Mouse (Mus musculus) adrenal gland, postnatal 14 days (tissue): ENCODE results near the gene Pus3. TPM values are rescaled to one million over a fixed set of nuclear protein-coding genes. Genes with fewer than 3 reads are reported as not detected.
"Not testable (repeated sequence)": the region's sequence is repeated elsewhere in the genome, so short reads cannot be mapped to it uniquely, and the experiment has no call there.

ENCODE experiments used
- DNase-seq: peaks from one replicate; pipeline ENCODE4 v3.0.0; 2021; ENCODE audit warnings: mixed read lengths
- total RNA-seq: library from RNA; stranded (reverse); gene quantifications from 2 replicates; pipeline ENCODE4 v1.2.3, GENCODE M21; 2021

Gene Pus3
- total RNA-seq, 1 experiment from 2014 or later: 14.1 TPM

- DNase-seq: no peak
These were observed 12.7 kb upstream of the Pus3 start for GRCm38 (mm10) chr9:35545704-35546103.

DNA sequence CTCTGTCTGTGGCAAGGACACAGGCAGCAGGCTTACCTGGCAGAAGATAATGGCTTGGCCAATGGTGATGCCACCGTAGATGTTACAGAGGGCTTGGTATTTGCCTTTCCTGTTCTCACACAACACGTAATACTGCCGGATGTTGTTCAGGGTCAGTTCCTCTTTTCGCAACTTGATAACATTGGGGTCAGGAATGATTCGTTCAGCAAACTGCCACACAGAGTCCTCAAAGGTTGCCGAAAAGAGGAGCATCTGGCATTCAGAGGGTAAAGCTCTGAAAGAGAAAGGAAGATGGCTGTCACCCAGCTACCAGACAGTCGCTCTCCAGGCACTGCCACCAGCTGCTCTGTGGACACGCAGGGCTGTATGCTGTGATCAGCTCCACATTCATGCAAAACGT, 11.7 kb upstream of the Pus3 start:
- no peak for DNase-seq

DNA sequence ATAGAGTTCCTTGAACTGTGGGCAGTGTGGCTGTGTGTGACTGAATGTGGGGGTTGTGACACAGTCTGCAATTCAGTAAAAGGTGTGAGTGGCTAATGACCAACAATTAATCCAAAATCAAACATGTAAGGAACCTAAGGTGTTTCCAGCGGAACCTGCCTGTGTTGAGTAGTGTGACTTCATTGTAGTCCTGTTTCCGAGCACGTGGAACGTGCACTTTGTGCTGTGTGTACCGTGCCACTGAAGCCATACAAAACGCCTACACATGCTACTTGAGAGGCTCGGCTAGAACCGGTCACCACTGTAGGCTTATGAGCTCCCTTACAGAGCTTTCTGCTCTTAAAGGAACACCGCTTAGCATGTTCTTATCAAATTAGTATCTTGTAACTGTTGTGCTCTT, 9.9 kb upstream of the Pus3 start:
- DNase-seq: no peak

GRCm38 (mm10) chr9:35556494-35557102, 1.8 kb upstream of the Pus3 start:
- DNase-seq: no peak

GRCm38 (mm10) chr9:35559009-35559890, 855 bp downstream of the Pus3 start:
- peak; percentile 83 for DNase-seq

DNA sequence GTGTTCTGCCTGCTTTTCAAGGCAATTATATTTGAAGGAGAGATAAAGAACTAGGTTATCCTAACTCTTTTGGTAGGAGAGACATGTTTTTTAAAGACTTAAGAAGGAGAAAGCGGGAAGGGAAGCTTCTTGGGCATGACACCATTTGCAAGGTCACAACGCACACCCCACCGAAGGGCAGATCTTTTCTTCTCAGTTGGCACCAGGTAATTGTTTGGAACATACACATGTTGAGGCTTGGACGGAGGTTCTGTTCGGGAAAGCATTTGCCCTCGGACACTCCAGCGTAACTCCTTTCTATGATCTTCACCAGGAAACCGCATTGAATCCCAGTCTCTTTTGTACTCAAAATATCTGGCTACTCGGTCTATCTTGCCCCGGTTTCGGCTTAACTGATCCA, 2.7 kb downstream of the Pus3 start:
- DNase-seq: no peak

DNA sequence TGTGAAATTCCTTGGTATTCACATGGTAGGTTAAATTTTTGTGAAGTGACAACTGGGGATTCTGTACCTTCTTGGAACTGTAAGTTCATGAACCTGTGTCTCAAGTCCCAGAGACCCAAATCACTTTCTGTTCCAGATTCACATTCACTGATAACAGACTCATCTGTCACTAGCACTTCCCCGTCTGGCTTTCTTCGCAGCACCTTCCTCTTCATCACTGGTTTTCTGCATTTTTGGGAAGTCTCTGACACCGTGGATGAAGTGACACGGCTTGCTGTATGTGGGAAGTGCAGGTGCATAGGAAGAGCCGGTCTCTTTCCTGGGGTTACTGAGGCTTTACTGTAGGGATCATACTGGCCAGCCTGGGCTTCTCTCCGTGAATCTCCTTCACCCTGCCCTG, 3.2 kb downstream of the Pus3 start:
- DNase-seq: no peak

DNA sequence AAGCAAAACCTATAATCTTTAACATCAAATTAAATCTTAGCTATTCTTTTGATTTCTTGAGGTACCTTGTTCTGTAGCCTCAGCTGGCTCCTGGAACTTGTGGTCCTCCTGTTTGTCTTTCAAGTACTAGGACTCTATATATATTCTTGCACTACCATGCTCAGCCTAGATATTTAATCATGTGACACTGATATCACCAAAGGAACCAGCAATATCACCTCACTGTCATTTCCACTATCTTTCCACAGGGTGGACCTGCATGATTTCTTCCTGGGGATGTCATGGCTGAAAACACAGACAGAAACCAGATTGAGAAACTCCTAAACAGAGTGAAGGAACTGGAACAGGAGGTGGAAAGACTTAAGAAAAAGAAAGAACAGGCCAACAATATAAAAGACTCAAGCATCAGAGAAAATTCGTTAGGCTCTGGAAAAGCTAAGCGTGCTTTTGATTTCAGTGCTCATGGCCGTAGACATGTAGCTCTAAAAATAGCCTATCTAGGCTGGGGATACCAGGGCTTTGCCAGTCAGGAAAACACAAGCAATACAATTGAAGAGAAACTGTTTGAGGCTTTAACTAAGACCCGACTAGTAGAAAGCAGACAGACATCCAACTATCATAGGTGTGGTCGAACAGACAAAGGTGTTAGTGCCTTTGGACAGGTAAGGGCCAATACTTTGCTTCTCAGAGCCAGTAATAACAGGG, 6.3 kb downstream of the Pus3 start:
- no peak for DNase-seq

- DNase-seq: no peak
These were observed 9.6 kb downstream of the Pus3 start for GRCm38 (mm10) chr9:35567995-35568394.

DNA sequence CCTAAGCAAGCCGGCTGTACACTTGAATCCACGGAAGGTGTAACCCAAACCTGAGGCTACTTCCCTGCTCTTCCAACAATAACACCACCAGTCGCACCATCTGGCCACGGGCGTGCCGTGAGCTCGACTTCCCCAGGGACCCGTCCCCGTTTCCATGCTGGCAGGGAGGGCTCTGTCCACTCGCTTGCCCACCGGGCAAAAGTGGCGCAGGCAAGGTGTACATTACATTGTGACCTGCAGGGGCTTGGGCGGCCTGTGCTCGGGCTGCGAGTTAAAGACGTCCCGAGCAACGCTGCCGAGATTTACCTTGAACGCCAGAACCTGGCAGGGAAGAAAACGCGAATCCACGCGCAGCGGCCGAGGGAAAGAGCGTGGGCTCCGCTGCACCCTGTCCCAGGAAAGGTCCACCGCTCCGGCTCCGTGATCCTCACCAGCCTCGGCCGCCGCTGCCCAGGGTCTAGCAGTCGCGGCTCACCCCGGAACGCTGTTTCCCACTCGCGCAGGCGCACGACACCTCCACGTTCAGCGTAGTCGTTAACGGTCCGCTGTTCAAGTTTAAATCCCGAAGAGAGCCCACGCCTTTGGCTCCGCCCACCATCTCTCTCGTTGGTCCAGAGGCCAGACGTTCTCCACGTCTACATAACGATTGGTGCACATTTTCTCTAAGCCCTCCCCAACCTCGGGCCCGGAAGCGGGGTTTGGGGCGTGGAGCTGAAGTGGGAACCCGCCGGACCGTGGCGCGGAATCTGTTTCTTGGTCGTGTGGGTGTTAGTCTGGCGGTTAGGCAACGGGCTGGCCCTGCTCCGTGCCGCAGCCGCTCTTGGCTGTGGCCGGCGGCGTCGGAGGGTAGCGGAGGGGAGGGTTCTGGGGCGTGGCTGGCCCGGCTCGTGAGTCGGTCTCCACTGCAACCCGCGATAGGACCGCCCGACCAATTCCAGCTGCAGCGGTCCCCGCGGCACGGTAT, 11.5 kb downstream of the Pus3 start, which contains the start of the genes Pate2 and Hyls1:
TSS of gene Pate2 (plus strand) at position 714 of the 964 bp plus-strand sequence.
TSS of gene Hyls1 (minus strand) at position 828 of the 964 bp plus-strand sequence.
- peak; percentile 95 for DNase-seq

DNA sequence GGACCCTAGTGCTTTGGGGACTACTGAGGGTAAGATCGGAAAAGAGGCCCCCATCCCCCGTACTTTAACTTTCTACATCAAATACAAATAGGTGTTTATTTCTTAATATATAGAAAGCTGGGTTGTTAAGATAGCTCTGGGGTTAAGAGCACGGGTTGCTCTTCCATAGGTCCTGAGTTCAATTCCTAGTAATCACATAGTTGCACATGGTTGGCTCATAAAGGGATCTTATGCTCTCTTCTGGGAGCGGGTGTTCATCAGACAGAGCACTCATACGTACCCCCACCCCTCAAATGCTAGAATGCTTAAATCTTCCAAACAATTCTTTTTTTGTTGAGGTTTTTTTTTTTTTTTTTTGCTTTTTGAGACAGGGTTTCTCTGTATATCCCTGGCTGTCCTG, 12.3 kb downstream of the Pus3 start:
- DNase-seq: no peak

GRCm38 (mm10) chr9:35574416-35574815, 16.0 kb downstream of the Pus3 start:
- DNase-seq: peak; percentile 9

DNA sequence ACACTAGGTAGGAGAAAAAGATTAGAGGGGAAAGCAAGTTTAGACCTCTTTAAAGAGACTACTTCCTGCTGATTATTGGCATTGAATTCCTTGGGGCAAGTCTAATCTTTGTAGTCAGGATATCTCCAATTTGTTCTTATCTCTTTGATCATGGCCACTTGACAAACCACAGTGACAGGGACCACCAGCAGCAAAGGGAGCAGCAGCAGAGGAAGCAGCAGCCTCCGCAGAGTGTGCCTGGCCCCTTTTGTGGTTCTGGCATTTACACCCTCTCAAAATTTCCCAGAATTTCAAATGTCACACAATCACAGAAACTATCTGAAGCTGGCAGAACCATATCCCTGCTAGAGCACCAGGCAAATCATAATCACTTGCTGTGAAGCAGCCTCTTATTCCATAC, 29.3 kb downstream of the Pus3 start:
- no peak for DNase-seq

GRCm38 (mm10) chr9:35592903-35593302, 34.5 kb downstream of the Pus3 start:
- DNase-seq: no peak

DNA sequence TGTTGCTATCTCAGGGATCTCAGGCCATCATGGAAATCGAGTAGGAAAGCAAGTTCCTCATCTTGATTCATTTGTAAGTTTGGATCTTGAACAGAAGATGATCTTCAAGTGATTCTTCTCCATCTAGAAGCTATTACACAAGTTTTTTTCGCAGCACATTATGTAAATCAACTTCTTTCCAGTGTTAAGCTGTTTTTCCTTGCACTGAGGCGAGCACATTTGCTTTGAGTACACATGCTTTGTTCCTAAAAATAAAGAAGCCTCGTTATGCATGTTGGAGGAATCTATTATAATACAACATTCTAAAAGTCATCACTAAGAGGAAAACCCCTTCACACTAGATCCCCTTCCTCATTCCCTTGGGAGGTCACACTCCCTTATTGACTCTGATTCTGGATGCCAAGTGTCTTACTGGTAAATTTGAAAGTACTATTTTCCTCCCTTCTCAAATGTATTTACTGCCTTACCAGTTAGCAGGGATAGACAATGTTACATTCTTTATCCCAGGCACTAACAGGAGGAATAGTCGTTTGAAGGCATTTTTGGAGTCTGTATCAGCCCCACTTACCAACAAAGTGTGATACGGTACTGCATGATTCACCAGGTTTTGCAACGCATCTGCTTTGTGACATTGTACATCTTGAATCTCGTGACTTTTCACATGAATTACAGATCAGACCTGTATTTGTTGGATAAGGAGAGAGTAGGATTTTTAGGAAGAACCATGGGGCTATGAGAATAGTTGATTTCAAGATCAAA, 49.4 kb downstream of the Pus3 start:
- no peak for DNase-seq

- DNase-seq: no peak
These were observed 53.4 kb downstream of the Pus3 start, which contains the start of gene Pate4 for GRCm38 (mm10) chr9:35611841-35612240. Gene Pate4 (minus strand): TSS chr9:35611941.

DNA sequence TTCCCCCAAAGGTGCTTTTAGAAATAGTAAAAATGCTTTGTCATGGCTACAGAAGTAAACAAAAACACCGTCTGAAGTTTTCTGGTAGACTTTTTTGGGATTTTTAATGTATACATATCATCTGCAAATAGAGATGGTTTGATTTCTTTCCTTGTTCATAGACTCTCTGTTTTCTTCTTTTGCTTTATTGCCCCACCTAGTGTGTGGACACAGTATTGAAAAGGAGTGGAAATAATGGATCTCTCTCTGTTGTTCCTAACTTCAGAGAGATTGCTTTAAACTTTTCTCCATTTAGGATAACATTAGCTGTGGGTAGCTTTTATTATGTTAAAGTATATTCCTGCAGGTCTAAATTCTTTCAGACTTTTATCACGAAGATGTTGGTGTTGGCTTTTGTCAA, 55.6 kb downstream of the Pus3 start:
- no peak for DNase-seq

- not testable (repeated sequence) for DNase-seq
These were observed 58.4 kb downstream of the Pus3 start for GRCm38 (mm10) chr9:35616784-35617183.
